Comparison of ENCODE assay signal across 16 mouse cellular contexts in genomic region chr13:96432376-96432811, GRCm38 (mm10). TPM values are rescaled to one million over a fixed set of nuclear protein-coding genes. Genes with fewer than 3 reads are reported as not detected.
DNase-seq lines count a peak whose midpoint lies in the region; ATAC-seq lines count a peak whose summit lies in the region.
"Had no signal": no experiment of that assay in that cellular context is flagged by ENCODE, and none has a peak within 500 bp of the region (broad histone marks: within the 10 kb centered on the region; RNA-seq: fewer than 3 reads in every experiment).

No protein-coding gene starts in this region.

- H3K36me3 ChIP-seq in neural tube, embryonic 15.5 days: no peaks in the 10 kb centered on the region
- H3K36me3 ChIP-seq: neural tube, embryonic 13.5 days had no signal

- no peak overlapping the region for H3K4me2 ChIP-seq in neural tube, embryonic 15.5 days
- H3K4me2 ChIP-seq: neural tube, embryonic 13.5 days had no signal

- no peaks in the 10 kb centered on the region for H3K27me3 ChIP-seq in neural tube, embryonic 15.5 days (replicated peaks)
- H3K27me3 ChIP-seq: neural tube, embryonic 13.5 days had no signal

- H3K9ac ChIP-seq in neural tube, embryonic 15.5 days (replicated peaks): no peak overlapping the region
- H3K9ac ChIP-seq: neural tube, embryonic 13.5 days had no signal

- H3K27ac ChIP-seq in neural tube, embryonic 15.5 days (replicated peaks): no peak overlapping the region
- H3K27ac ChIP-seq: macrophage; neural tube, embryonic 13.5 days had no signal

- ATAC-seq in granulocyte monocyte progenitor cell, adult 5-6 weeks (replicated peaks; ENCODE audit: poor library complexity, severe bottlenecking): no peak
- no peak for ATAC-seq in neural tube, embryonic 15.5 days (ENCODE audit: low FRiP score)

- 56% methylated on average over 3 of the region's 3 CpGs for WGBS in neural tube, embryonic 15.5 days

- H3K4me1 ChIP-seq in neural tube, embryonic 15.5 days: no peaks in the 10 kb centered on the region
- H3K4me1 ChIP-seq: neural tube, embryonic 13.5 days had no signal

- DNase-seq in adrenal gland, postnatal 10 days: peak; percentile 39
- DNase-seq in adrenal gland, adult 18-20 months (ENCODE audit: low spot score in 2 of 2): no peak
- DNase-seq in urinary bladder, postnatal 14 days (ENCODE audit: low spot score): peak; percentile 13
- no peak for DNase-seq in urinary bladder, postnatal 25 days (ENCODE audit: low spot score)
- peak; percentile 73 to 91 for DNase-seq in kidney, postnatal 36 days
- no peak for DNase-seq in retina, postnatal 1 day

- H3K4me3 ChIP-seq in neural tube, embryonic 15.5 days (replicated peaks): no peak overlapping the region
- H3K4me3 ChIP-seq: neural tube, embryonic 13.5 days had no signal

- no peaks in the 10 kb centered on the region for H3K9me3 ChIP-seq in neural tube, embryonic 15.5 days (replicated peaks)

RNA-seq across cellular contexts. Expression of gene Ankdd1b, which starts 38.6 kb away (rescaled TPM):
- total RNA-seq in adrenal gland, postnatal 10 days (2021): 1 to 10 TPM; 1.2 TPM
- under 1 TPM; 0.86 to 0.90 TPM for total RNA-seq in adrenal gland, adult 18-20 months (2021)
- total RNA-seq in granulocyte monocyte progenitor cell, adult 5-6 weeks (2014; fragmentation: Nextera tagmentation): not detected in 2 replicates
- 0.04 TPM in 1 of 2 replicates, not detected in the other for total RNA-seq in granulocyte monocyte progenitor cell, adult 5-6 weeks (2017)
- polyA plus RNA-seq in neural tube, embryonic 15.5 days (2015; fragmentation: Nextera tagmentation; extraction: Ambion mirVana): not detected in 2 replicates
- polyA plus RNA-seq: macrophage; midbrain, embryonic 16.5 days; neural tube, embryonic 13.5 days had no signal

RNA-seq across cellular contexts. Expression of gene Poc5, which starts 44.3 kb away (rescaled TPM):
- 10 to 100 TPM; 11.9 to 16.7 TPM for total RNA-seq in adrenal gland, postnatal 10 days (2021)
- total RNA-seq in adrenal gland, adult 18-20 months (2021): 10 to 100 TPM; 13.1 to 14.0 TPM
- 9.1 and 18.5 TPM in 2 replicates for total RNA-seq in granulocyte monocyte progenitor cell, adult 5-6 weeks (2014; fragmentation: Nextera tagmentation)
- total RNA-seq in granulocyte monocyte progenitor cell, adult 5-6 weeks (2017): 14.1 and 21.1 TPM in 2 replicates
- polyA plus RNA-seq in neural tube, embryonic 15.5 days (2015; fragmentation: Nextera tagmentation; extraction: Ambion mirVana): 18.4 and 21.1 TPM in 2 replicates

RNA-seq across cellular contexts. Expression of gene Gm17622, which starts 58.1 kb away (rescaled TPM):
- total RNA-seq in adrenal gland, postnatal 10 days (2021): not detected
- total RNA-seq in adrenal gland, adult 18-20 months (2021): not detected
- total RNA-seq in granulocyte monocyte progenitor cell, adult 5-6 weeks (2014; fragmentation: Nextera tagmentation): not detected in 2 replicates
- not detected in 2 replicates for total RNA-seq in granulocyte monocyte progenitor cell, adult 5-6 weeks (2017)
- not detected in 2 replicates for polyA plus RNA-seq in neural tube, embryonic 15.5 days (2015; fragmentation: Nextera tagmentation; extraction: Ambion mirVana)
- total RNA-seq: heart, adult 18-20 months; heart, postnatal 36 days; layer of hippocampus, postnatal 36 days had no signal
- polyA plus RNA-seq: frontal cortex, adult 2 months; limb, embryonic 11.5 days; macrophage; midbrain, embryonic 16.5 days; neural tube, embryonic 13.5 days had no signal

Comparison
In these comparisons a context has a peak if more than half of its experiments do, and no peak if none do; other contexts are left out.
1. DNase-seq: peak in adrenal gland, postnatal 10 days (single experiment), urinary bladder, postnatal 14 days (single experiment) and kidney, postnatal 36 days (2 of 2); none in adrenal gland, adult 18-20 months (0 of 2), urinary bladder, postnatal 25 days (single experiment) and retina, postnatal 1 day (single experiment).